Mouse (Mus musculus) forebrain, embryonic 14.5 days (tissue): ENCODE data around the gene Wdr95. TPM values are rescaled to one million over a fixed set of nuclear protein-coding genes. Genes with fewer than 3 reads are reported as not detected.

Experiments used
- ATAC-seq: fragments of 200-750 bp; cut with Nextera tagmentation; 2 replicates; pipeline ENCODE4 v1.8.0; 2017; ENCODE audit warnings: mild to moderate bottlenecking, moderate library complexity
- DNase-seq: peaks from one replicate; pipeline ENCODE4 v3.0.0-alpha.2; 2015; ENCODE audit warnings: low spot score
- H3K27ac ChIP-seq: fragments of 300-500 bp; sonication (generic); 2 replicates; pipeline ENCODE4 v1.5.1; 2014; ENCODE audit warnings: low read depth, mild to moderate bottlenecking, control low read depth, low read length, moderate library complexity
- H3K27me3 ChIP-seq: fragments of 300-500 bp; sonication (generic); replicated peaks from 2 replicates; pipeline ENCODE4 v1.6.1; 2014; ENCODE audit warnings: low read length, control low read depth, mixed read lengths; ENCODE audit not compliant: control insufficient read depth, insufficient read depth
- H3K36me3 ChIP-seq: fragments of 300-500 bp; sonication (generic); 2 replicates; pipeline ENCODE4 v1.6.1; 2014; ENCODE audit warnings: low read length, control low read depth; ENCODE audit not compliant: control insufficient read depth, insufficient read depth
- H3K4me1 ChIP-seq: fragments of 300-500 bp; sonication (generic); 2 replicates; pipeline ENCODE4 v1.6.1; 2014; ENCODE audit warnings: antibody characterized with exemption, low read length, control low read depth; ENCODE audit not compliant: control insufficient read depth, insufficient read depth
- H3K4me2 ChIP-seq: fragments of 300-500 bp; sonication (generic); 2 replicates; pipeline ENCODE4 v1.6.1; 2014; ENCODE audit warnings: mild to moderate bottlenecking, control low read depth, low read length
- H3K4me3 ChIP-seq: fragments of 300-500 bp; sonication (generic); 2 replicates; pipeline ENCODE4 v1.5.1; 2014; ENCODE audit warnings: low read depth, low read length, control low read depth
- H3K9ac ChIP-seq: fragments of 300-500 bp; sonication (generic); 2 replicates; pipeline ENCODE4 v1.6.1; 2014; ENCODE audit warnings: mild to moderate bottlenecking, low read length, control low read depth, moderate library complexity
- H3K9me3 ChIP-seq: fragments of 300-500 bp; sonication (generic); replicated peaks from 2 replicates; pipeline ENCODE4 v1.6.1; 2016; ENCODE audit warnings: low read length, control low read depth, mixed read lengths; ENCODE audit not compliant: control insufficient read depth
- WGBS: fragments of 180-500 bp; shearing (Covaris S2); extraction: QIAGEN DNeasy Blood & Tissue Kit; methylation state at CpG from one replicate; pipeline ENCODE4 v1.1.7; 2014; 5-methylcytosine and 5-hydroxymethylcytosine counted together
- polyA plus RNA-seq: library from polyadenylated mRNA; unstranded; fragments of >200 nt; fragmentation: Nextera tagmentation; extraction: Ambion mirVana; gene quantifications from 2 replicates; pipeline ENCODE4 v1.2.1, GENCODE M21; 2014

Gene Wdr95
- polyA plus RNA-seq, 1 experiment from 2014 or later: 0.69 TPM

DNA sequence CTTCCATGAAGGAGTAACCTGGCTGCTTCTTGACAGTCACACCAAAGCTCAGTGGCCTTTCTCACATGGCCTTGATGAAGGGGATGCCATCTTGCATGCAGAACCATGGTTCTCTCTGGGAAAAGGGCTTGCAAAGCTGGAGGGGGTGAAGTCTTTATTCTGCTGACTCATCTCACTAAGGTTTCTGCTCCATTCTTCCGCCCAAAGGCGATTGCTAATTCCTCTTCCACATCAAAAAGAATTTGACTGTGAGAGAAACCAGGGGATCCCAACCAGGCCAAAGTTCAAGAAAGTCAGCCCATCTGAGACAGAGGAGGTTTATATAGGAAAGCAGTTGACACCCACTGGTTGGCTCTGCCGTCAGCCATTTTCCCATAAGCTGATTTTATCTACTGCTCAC is 61.5 kb downstream of the Wdr95 start:
- no peak overlapping the region for H3K9ac ChIP-seq
- no peaks in the 10 kb centered on the region for H3K9me3 ChIP-seq
- ATAC-seq (no peak), DNase-seq (no peak)
- H3K4me2 ChIP-seq: no peak overlapping the region
- no peak overlapping the region for H3K27ac ChIP-seq
- H3K4me1 ChIP-seq: no peaks in the 10 kb centered on the region
- 75% methylated on average over 3 of the region's 3 CpGs for WGBS
- no peaks in the 10 kb centered on the region for H3K36me3 ChIP-seq
- no peaks in the 10 kb centered on the region for H3K27me3 ChIP-seq
- H3K4me3 ChIP-seq: no peak overlapping the region

DNA sequence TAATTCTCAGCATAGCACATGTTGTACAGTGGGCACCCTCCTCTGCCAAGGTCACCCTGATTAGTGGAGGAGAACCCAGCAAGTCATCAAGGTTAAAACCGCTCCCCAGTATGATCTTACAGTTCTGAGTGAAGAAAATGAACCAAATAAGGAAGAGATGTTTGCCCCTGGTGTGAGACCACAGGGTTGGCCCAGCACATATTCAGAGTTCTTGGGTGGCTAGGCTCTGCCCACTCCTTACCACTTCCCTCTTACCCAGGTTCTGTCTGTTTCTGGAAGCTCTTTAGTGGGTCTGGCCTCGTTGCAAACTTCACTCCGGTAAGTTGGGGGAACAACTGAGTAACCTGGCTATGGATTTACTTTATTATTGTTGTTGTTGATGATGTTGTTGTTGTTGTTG is 65.7 kb downstream of the Wdr95 start:
- H3K4me3 ChIP-seq: no peak overlapping the region
- DNase-seq (no peak), ATAC-seq (no peak)
- WGBS: 87% methylated on average over 3 of the region's 3 CpGs
- H3K9me3 ChIP-seq: no peaks in the 10 kb centered on the region
- H3K4me1 ChIP-seq: no peaks in the 10 kb centered on the region
- no peak overlapping the region for H3K27ac ChIP-seq
- no peak overlapping the region for H3K4me2 ChIP-seq
- H3K27me3 ChIP-seq: no peaks in the 10 kb centered on the region
- no peaks in the 10 kb centered on the region for H3K36me3 ChIP-seq
- H3K9ac ChIP-seq: no peak overlapping the region

DNA sequence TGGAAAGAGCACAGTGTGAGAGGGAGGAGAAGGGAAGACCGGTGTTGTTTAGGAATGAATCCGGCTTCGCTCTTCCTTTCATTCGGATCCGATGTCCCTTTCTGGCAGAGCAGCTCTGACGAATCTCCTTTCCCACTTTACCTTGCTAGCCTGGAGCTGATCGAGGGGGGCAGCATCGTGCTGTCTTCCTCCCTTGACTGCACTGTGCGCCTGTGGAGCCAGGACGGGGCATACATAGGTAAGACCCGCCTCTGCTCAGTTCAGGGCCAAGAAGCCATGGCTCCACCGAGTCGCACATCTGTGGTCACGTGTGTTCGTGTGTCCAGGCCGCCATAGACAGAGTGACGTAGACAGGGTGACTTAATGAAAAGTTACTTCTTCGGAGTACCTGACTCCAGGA is 68.9 kb downstream of the Wdr95 start:
- H3K27ac ChIP-seq: no peak overlapping the region
- no peak overlapping the region for H3K4me3 ChIP-seq
- no peak overlapping the region for H3K9ac ChIP-seq
- no peaks in the 10 kb centered on the region for H3K9me3 ChIP-seq
- ATAC-seq (no peak), DNase-seq (no peak)
- H3K27me3 ChIP-seq: no peaks in the 10 kb centered on the region
- WGBS: 49% methylated on average over 18 of the region's 18 CpGs
- H3K4me2 ChIP-seq: no peak overlapping the region
- no peaks in the 10 kb centered on the region for H3K36me3 ChIP-seq
- H3K4me1 ChIP-seq: peaks cover 3% of the 10 kb centered on the region; the same call in 1 of the 2 replicates

- ATAC-seq: no peak
Observed at GRCm38 (mm10) chr5:149601996-149602395, 73.5 kb downstream of the Wdr95 start.

GRCm38 (mm10) chr5:149603241-149603640 is 74.8 kb downstream of the Wdr95 start:
- ATAC-seq (no peak), DNase-seq (no peak)
- Histone ChIP-seq H3K4me1 (peaks cover 3% of the 10 kb centered on the region; the same call in 1 of the 2 replicates), H3K36me3 (no peaks in the 10 kb centered on the region), H3K27me3 (no peaks in the 10 kb centered on the region), H3K4me3 (no peak overlapping the region), H3K9me3 (no peaks in the 10 kb centered on the region), H3K9ac (no peak overlapping the region), H3K27ac (no peak overlapping the region), H3K4me2 (no peak overlapping the region)
- WGBS: 81% methylated on average over 3 of the region's 3 CpGs

More at GRCm38 (mm10) chr5:149601996-149602395, 73.5 kb downstream of the Wdr95 start:
- Histone ChIP-seq H3K4me2 (no peak overlapping the region), H3K9me3 (no peaks in the 10 kb centered on the region), H3K27me3 (no peaks in the 10 kb centered on the region), H3K4me1 (peaks cover 3% of the 10 kb centered on the region; the same call in 1 of the 2 replicates), H3K27ac (no peak overlapping the region), H3K36me3 (no peaks in the 10 kb centered on the region), H3K4me3 (no peak overlapping the region), H3K9ac (no peak overlapping the region)
- WGBS: 91% methylated on average over 3 of the region's 3 CpGs
- peak; percentile 61 for DNase-seq

- WGBS: 90% methylated on average over 8 of the region's 8 CpGs
Observed at GRCm38 (mm10) chr5:149607083-149607720, 78.7 kb downstream of the Wdr95 start.

GRCm38 (mm10) chr5:149611476-149612164 is 83.1 kb downstream of the Wdr95 start:
- Histone ChIP-seq H3K9ac (no peak overlapping the region), H3K4me3 (no peak overlapping the region), H3K27me3 (no peaks in the 10 kb centered on the region), H3K4me2 (no peak overlapping the region), H3K4me1 (no peaks in the 10 kb centered on the region), H3K27ac (no peak overlapping the region), H3K36me3 (peaks cover 27% of the 10 kb centered on the region), H3K9me3 (no peaks in the 10 kb centered on the region)
- DNase-seq (peak; percentile 22), ATAC-seq (no peak)
- 73% methylated on average over 16 of the region's 16 CpGs for WGBS

More at GRCm38 (mm10) chr5:149607083-149607720, 78.7 kb downstream of the Wdr95 start:
- no peak overlapping the region for H3K4me2 ChIP-seq
- no peaks in the 10 kb centered on the region for H3K9me3 ChIP-seq
- no peaks in the 10 kb centered on the region for H3K27me3 ChIP-seq
- no peak overlapping the region for H3K9ac ChIP-seq
- no peak for ATAC-seq
- no peak overlapping the region for H3K27ac ChIP-seq
- DNase-seq: no peak
- no peak overlapping the region for H3K4me3 ChIP-seq
- H3K36me3 ChIP-seq: no peaks in the 10 kb centered on the region
- no peaks in the 10 kb centered on the region for H3K4me1 ChIP-seq

- Histone ChIP-seq H3K9me3 (no peaks in the 10 kb centered on the region), H3K27me3 (no peaks in the 10 kb centered on the region), H3K36me3 (peaks cover 32% of the 10 kb centered on the region), H3K27ac (no peak overlapping the region), H3K9ac (no peak overlapping the region), H3K4me2 (no peak overlapping the region), H3K4me1 (no peaks in the 10 kb centered on the region), H3K4me3 (no peak overlapping the region)
- DNase-seq (no peak), ATAC-seq (0 out of 2 replicates have a peak, but pooled peaks have one; percentile 37)
- 94% methylated on average over 3 of the region's 3 CpGs for WGBS
Observed at GRCm38 (mm10) chr5:149612165-149612518, 83.7 kb downstream of the Wdr95 start.

- Histone ChIP-seq H3K4me1 (no peaks in the 10 kb centered on the region), H3K27me3 (no peaks in the 10 kb centered on the region), H3K9ac (no peak overlapping the region), H3K9me3 (no peaks in the 10 kb centered on the region), H3K4me3 (no peak overlapping the region), H3K4me2 (no peak overlapping the region), H3K27ac (no peak overlapping the region), H3K36me3 (peaks cover 38% of the 10 kb centered on the region)
- DNase-seq (no peak), ATAC-seq (no peak)
- WGBS: 80% methylated on average over 10 of the region's 10 CpGs
Observed at GRCm38 (mm10) chr5:149612740-149613139, 84.3 kb downstream of the Wdr95 start.
